Mouse (Mus musculus): ENCODE results near the gene Pex14. TPM values are rescaled to one million over a fixed set of nuclear protein-coding genes. Genes with fewer than 3 reads are reported as not detected.
A peak's percentile ranks its signal among the peaks of the same experiment; 100 is the strongest.

Gene Pex14
- total RNA-seq, 2 experiments from 2014 or later, result 19.4 to 20.5 TPM

GRCm38 (mm10) chr4:148935211-148935610, 164.5 kb downstream of the Pex14 start:
- intact Hi-C loops (cut with DNase I; ENCODE audit: low total_unique reads), result no loop called here
- peak; percentile 81 for DNase-seq

- intact Hi-C loops (cut with DNase I; ENCODE audit: low total_unique reads), result no loop called here
Measured at GRCm38 (mm10) chr4:148933109-148933508, 166.6 kb downstream of the Pex14 start.

GRCm38 (mm10) chr4:148930721-148931229, 168.9 kb downstream of the Pex14 start:
- DNase-seq, result no peak
- intact Hi-C loops (cut with DNase I; ENCODE audit: low total_unique reads), result no loop called here

More at GRCm38 (mm10) chr4:148933109-148933508, 166.6 kb downstream of the Pex14 start:
- no peak for DNase-seq

- no peak for DNase-seq
- intact Hi-C loops (cut with DNase I; ENCODE audit: low total_unique reads), result no loop called here
Measured at GRCm38 (mm10) chr4:148928876-148929275, 170.8 kb downstream of the Pex14 start.

- DNase-seq, result no peak
- intact Hi-C loops (cut with DNase I; ENCODE audit: low total_unique reads), result no loop called here
Measured at GRCm38 (mm10) chr4:148928316-148928715, 171.4 kb downstream of the Pex14 start.

GRCm38 (mm10) chr4:148926459-148926858, 173.2 kb downstream of the Pex14 start:
- no peak for DNase-seq
- intact Hi-C loops (cut with DNase I; ENCODE audit: low total_unique reads), result no loop called here

GRCm38 (mm10) chr4:148925589-148926359, 173.9 kb downstream of the Pex14 start:
- intact Hi-C loops (cut with DNase I; ENCODE audit: low total_unique reads), result no loop called here
- DNase-seq, result no peak

- intact Hi-C loops (cut with DNase I; ENCODE audit: low total_unique reads), result no loop called here
- DNase-seq, result no peak
Measured at GRCm38 (mm10) chr4:148923976-148924375, 175.7 kb downstream of the Pex14 start.

- intact Hi-C loops (cut with DNase I; ENCODE audit: low total_unique reads), result no loop called here
Measured at GRCm38 (mm10) chr4:148923414-148923813, 176.3 kb downstream of the Pex14 start.

GRCm38 (mm10) chr4:148922221-148922700, 177.4 kb downstream of the Pex14 start:
- no peak for DNase-seq
- intact Hi-C loops (cut with DNase I; ENCODE audit: low total_unique reads), result no loop called here

More at GRCm38 (mm10) chr4:148923414-148923813, 176.3 kb downstream of the Pex14 start:
- no peak for DNase-seq

GRCm38 (mm10) chr4:148920610-148921009, 179.1 kb downstream of the Pex14 start:
- no peak for DNase-seq
- intact Hi-C loops (cut with DNase I; ENCODE audit: low total_unique reads), result no loop called here

GRCm38 (mm10) chr4:148918707-148919447, 180.8 kb downstream of the Pex14 start:
- intact Hi-C loops (cut with DNase I; ENCODE audit: low total_unique reads), result loop anchor here (5.0 to 10.0 kb wide), 2 partner anchors 117 to 136 kb away; partner anchors contain the start of gene Casz1
- DNase-seq, result no peak

GRCm38 (mm10) chr4:148915849-148916248, 183.8 kb downstream of the Pex14 start:
- intact Hi-C loops (cut with DNase I; ENCODE audit: low total_unique reads), result loop anchor here (5.0 to 10.0 kb wide), 2 partner anchors 114 to 139 kb away; partner anchors contain the start of gene Casz1
- DNase-seq, result no peak

GRCm38 (mm10) chr4:148914863-148915622, 184.6 kb downstream of the Pex14 start:
- peak; percentile 77 for DNase-seq
- intact Hi-C loops (cut with DNase I; ENCODE audit: low total_unique reads), result loop anchor here (5.0 to 10.0 kb wide), 2 partner anchors 113 to 140 kb away; partner anchors contain the start of gene Casz1

GRCm38 (mm10) chr4:148912826-148913590, 186.7 kb downstream of the Pex14 start:
- intact Hi-C loops (cut with DNase I; ENCODE audit: low total_unique reads), result loop anchor here (10.0 kb wide), 1 partner anchor 142 kb away; no protein-coding TSS in a partner anchor
- DNase-seq, result no peak

GRCm38 (mm10) chr4:148912134-148912533, 187.5 kb downstream of the Pex14 start:
- DNase-seq, result no peak
- intact Hi-C loops (cut with DNase I; ENCODE audit: low total_unique reads), result loop anchor here (10.0 kb wide), 1 partner anchor 143 kb away; no protein-coding TSS in a partner anchor

All from gastrocnemius, postnatal 14 days (tissue).